Mouse (Mus musculus) embryo, embryonic 11 days (tissue): ENCODE data around the gene Auts2.

Experiments
- DNase-seq: peaks from one replicate; pipeline ENCODE4 v3.0.0-alpha.2; 2015

Gene Auts2

GRCm38 (mm10) chr5:132498896-132499295, 44.2 kb downstream of the Auts2 start:
- no peak for DNase-seq

- no peak for DNase-seq
These were observed 45.1 kb downstream of the Auts2 start for GRCm38 (mm10) chr5:132498045-132498444.

GRCm38 (mm10) chr5:132492793-132493192, 50.4 kb downstream of the Auts2 start:
- no peak for DNase-seq

- no peak for DNase-seq
These were observed 51.1 kb downstream of the Auts2 start for GRCm38 (mm10) chr5:132492040-132492439.

GRCm38 (mm10) chr5:132491508-132491907, 51.6 kb downstream of the Auts2 start:
- DNase-seq: peak; percentile 35

- no peak for DNase-seq
These were observed 52.8 kb downstream of the Auts2 start for GRCm38 (mm10) chr5:132490326-132490725.

GRCm38 (mm10) chr5:132489736-132490313, 53.3 kb downstream of the Auts2 start:
- no peak for DNase-seq

- no peak for DNase-seq
These were observed 56.3 kb downstream of the Auts2 start for GRCm38 (mm10) chr5:132486831-132487230.

GRCm38 (mm10) chr5:132485994-132486393, 57.1 kb downstream of the Auts2 start:
- DNase-seq: no peak

- DNase-seq: no peak
These were observed 57.7 kb downstream of the Auts2 start for GRCm38 (mm10) chr5:132485448-132485847.

- DNase-seq: no peak
These were observed 61.7 kb downstream of the Auts2 start for GRCm38 (mm10) chr5:132481476-132481875.

GRCm38 (mm10) chr5:132480461-132480860, 62.7 kb downstream of the Auts2 start:
- no peak for DNase-seq

- no peak for DNase-seq
These were observed 63.8 kb downstream of the Auts2 start for GRCm38 (mm10) chr5:132479227-132479857.

- DNase-seq: no peak
These were observed 65.6 kb downstream of the Auts2 start for GRCm38 (mm10) chr5:132477533-132477932.

- DNase-seq: no peak
These were observed 70.2 kb downstream of the Auts2 start for GRCm38 (mm10) chr5:132472905-132473321.

- DNase-seq: no peak
These were observed 70.8 kb downstream of the Auts2 start for GRCm38 (mm10) chr5:132472184-132472829.

GRCm38 (mm10) chr5:132467364-132467743, 75.8 kb downstream of the Auts2 start:
- DNase-seq: no peak

- no peak for DNase-seq
These were observed 76.4 kb downstream of the Auts2 start for GRCm38 (mm10) chr5:132466427-132467363.

- DNase-seq: no peak
These were observed 80.6 kb downstream of the Auts2 start for GRCm38 (mm10) chr5:132462560-132462959.

GRCm38 (mm10) chr5:132458498-132458897, 84.6 kb downstream of the Auts2 start:
- no peak for DNase-seq

- no peak for DNase-seq
These were observed 90.8 kb downstream of the Auts2 start for GRCm38 (mm10) chr5:132452381-132452780.

GRCm38 (mm10) chr5:132450071-132450470, 93.1 kb downstream of the Auts2 start:
- no peak for DNase-seq

- DNase-seq: no peak
These were observed 94.6 kb downstream of the Auts2 start for GRCm38 (mm10) chr5:132448401-132449066.
